Mouse (Mus musculus): ENCODE measurements around the gene Kcnh1.

DNA sequence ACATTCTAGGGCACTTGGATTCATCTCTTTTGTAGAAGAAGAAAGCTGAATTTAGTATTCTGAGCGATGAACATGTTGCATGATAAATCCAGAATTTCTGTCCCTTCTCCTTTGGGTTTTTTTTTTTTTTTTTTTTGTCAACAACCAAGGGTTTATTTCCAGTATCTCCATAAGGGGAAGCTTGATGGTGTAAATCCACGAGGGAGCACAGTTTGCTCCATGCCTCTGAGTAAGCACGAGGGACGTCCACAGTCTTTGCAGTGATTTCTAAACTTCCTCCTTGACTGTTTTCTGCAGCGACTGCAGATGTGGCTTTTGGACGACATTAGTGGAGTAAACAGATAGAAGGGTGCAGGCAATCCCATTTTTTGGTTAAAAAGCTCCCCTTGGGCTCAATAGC lies 140.6 kb downstream of the Kcnh1 start:
- no peak for TF ChIP-seq CTCF (IDR thresholded peaks at IDR 0.05; ENCODE audit: low read depth)
- no peak for TF ChIP-seq EP300 (IDR thresholded peaks at IDR 0.05; ENCODE audit: low read depth)

Data from liver, postnatal 0 days (tissue).